Mouse (Mus musculus) stomach, embryonic 15.5 days (tissue): ENCODE data around the gene Tspan9. TPM values are rescaled to one million over a fixed set of nuclear protein-coding genes. Genes with fewer than 3 reads are reported as not detected.
A peak's percentile ranks its signal among the peaks of the same experiment; 100 is the strongest.

Source experiments
- ATAC-seq: fragments of 200-750 bp; cut with Nextera tagmentation; 2 replicates; pipeline ENCODE4 v1.8.0; 2017; ENCODE audit warnings: low read depth, moderate number of reproducible peaks, moderate TSS enrichment; ENCODE audit not compliant: insufficient read depth, low FRiP score
- H3K27ac ChIP-seq: fragments of 300-500 bp; sonication (generic); 2 replicates; pipeline ENCODE4 v1.5.1; 2015; ENCODE audit warnings: mild to moderate bottlenecking, inconsistent platforms
- H3K27me3 ChIP-seq: fragments of 300-500 bp; sonication (generic); replicated peaks from 2 replicates; pipeline ENCODE4 v1.6.1; 2015; ENCODE audit warnings: inconsistent platforms
- H3K36me3 ChIP-seq: fragments of 300-500 bp; sonication (generic); 2 replicates; pipeline ENCODE4 v1.6.1; 2015; ENCODE audit warnings: inconsistent platforms
- H3K4me1 ChIP-seq: fragments of 300-500 bp; sonication (generic); 2 replicates; pipeline ENCODE4 v1.6.1; 2015; ENCODE audit warnings: inconsistent platforms
- H3K4me2 ChIP-seq: fragments of 300-500 bp; sonication (generic); 2 replicates; pipeline ENCODE4 v1.6.1; 2015; ENCODE audit warnings: mild to moderate bottlenecking, inconsistent platforms
- H3K4me3 ChIP-seq: fragments of 300-500 bp; sonication (generic); replicated peaks from 2 replicates; pipeline ENCODE4 v1.5.1; 2015; ENCODE audit warnings: inconsistent platforms
- H3K9ac ChIP-seq: fragments of 300-500 bp; sonication (generic); 2 replicates; pipeline ENCODE4 v1.6.1; 2015; ENCODE audit warnings: inconsistent platforms
- H3K9me3 ChIP-seq: fragments of 300-500 bp; sonication (generic); 2 replicates; pipeline ENCODE4 v1.6.1; 2016; ENCODE audit warnings: inconsistent platforms
- WGBS: fragments of 180-500 bp; shearing (Covaris S2); methylation state at CpG from one replicate; pipeline ENCODE4 v1.1.7; 2015; 5-methylcytosine and 5-hydroxymethylcytosine counted together
- polyA plus RNA-seq: library from polyadenylated mRNA; unstranded; fragments of >200 nt; fragmentation: Nextera tagmentation; extraction: Ambion mirVana; gene quantifications from 2 replicates; pipeline ENCODE4 v1.2.1, GENCODE M21; 2015

The Tspan9 gene
- polyA plus RNA-seq, 1 experiment from 2014 or later = 123 TPM

DNA sequence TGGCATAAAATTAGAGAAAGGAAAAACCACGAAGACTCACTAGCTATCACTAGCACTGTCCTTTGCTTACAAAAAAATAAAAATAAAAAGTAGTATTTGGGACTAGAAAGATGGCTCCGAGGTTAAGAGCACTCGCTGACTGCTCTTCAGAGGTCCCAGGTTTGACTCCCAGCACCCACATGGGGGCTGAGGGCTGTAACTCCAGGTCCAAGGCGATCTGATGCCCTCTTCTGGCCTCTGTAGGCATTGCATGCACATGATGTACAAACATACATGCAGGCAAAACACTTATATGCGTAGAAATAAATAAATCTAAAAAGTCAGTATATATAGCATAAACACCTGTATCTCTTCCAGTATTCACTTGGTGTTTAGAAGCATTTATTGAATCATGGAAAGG is 43.5 kb downstream of the Tspan9 start:
- H3K4me1 ChIP-seq = peaks cover 14% of the 10 kb centered on the region
- no peak overlapping the region for H3K4me3 ChIP-seq
- H3K27ac ChIP-seq = peak overlapping the region; percentile 77; the same call in 1 of the 2 replicates
- ATAC-seq = no peak
- no peaks in the 10 kb centered on the region for H3K27me3 ChIP-seq
- H3K9me3 ChIP-seq = no peaks in the 10 kb centered on the region
- 77% methylated on average over 5 of the region's 5 CpGs for WGBS
- H3K9ac ChIP-seq = no peak overlapping the region
- H3K4me2 ChIP-seq = no peak overlapping the region
- no peaks in the 10 kb centered on the region for H3K36me3 ChIP-seq

DNA sequence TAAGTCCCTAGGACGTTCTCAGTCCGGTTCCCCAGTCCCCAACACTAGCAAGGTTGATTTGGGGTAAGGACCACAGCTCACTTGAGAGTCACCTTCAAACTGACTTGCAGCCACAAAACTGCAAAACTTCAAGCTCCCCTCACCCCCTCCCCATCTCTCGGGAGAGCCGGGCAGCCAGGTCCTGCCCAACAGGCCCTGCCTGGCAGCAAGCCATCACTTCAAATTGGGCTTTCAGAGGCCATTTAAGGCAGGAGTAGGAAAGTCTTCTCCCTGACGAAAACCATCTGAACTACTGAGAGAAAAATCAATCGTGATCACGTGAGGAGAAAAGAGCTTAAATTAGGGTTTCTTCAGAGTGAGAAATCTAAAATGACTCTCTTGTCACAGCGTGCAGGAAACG is 44.2 kb downstream of the Tspan9 start:
- no peaks in the 10 kb centered on the region for H3K9me3 ChIP-seq
- H3K36me3 ChIP-seq = no peaks in the 10 kb centered on the region
- ATAC-seq = peak; percentile 37; the same call in 1 of the 2 replicates
- H3K4me3 ChIP-seq = no peak overlapping the region
- H3K27ac ChIP-seq = peak overlapping the region; percentile 77
- peaks cover 13% of the 10 kb centered on the region for H3K4me1 ChIP-seq
- H3K9ac ChIP-seq = no peak overlapping the region
- no peaks in the 10 kb centered on the region for H3K27me3 ChIP-seq
- H3K4me2 ChIP-seq = no peak overlapping the region
- 40% methylated on average over 9 of the region's 9 CpGs for WGBS

DNA sequence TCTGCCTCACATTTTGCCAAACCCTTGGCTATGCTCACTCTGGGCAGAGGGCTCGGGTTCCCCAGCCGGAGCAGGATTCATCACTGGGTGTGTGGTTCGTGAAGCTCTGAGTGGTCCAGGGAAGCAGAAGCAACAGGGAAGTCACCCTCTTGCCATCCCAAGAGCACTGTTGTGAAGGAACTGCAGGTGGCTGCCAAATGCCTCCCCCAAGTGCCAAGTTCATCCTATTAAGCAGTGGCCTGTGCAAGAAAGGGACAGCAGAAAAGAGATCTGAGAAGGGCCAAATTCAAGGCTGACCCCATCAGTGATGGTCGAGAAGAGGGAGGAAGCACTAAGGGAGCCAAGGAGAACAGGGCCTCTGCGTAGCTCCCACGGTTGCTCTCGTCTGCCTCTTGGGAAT is 46.9 kb downstream of the Tspan9 start:
- H3K4me3 ChIP-seq = no peak overlapping the region
- H3K27ac ChIP-seq = no peak overlapping the region
- H3K36me3 ChIP-seq = no peaks in the 10 kb centered on the region
- WGBS = 73% methylated on average over 7 of the region's 7 CpGs
- H3K27me3 ChIP-seq = no peaks in the 10 kb centered on the region
- no peak overlapping the region for H3K4me2 ChIP-seq
- H3K9me3 ChIP-seq = no peaks in the 10 kb centered on the region
- H3K4me1 ChIP-seq = peaks cover 14% of the 10 kb centered on the region
- ATAC-seq = no peak
- no peak overlapping the region for H3K9ac ChIP-seq

DNA sequence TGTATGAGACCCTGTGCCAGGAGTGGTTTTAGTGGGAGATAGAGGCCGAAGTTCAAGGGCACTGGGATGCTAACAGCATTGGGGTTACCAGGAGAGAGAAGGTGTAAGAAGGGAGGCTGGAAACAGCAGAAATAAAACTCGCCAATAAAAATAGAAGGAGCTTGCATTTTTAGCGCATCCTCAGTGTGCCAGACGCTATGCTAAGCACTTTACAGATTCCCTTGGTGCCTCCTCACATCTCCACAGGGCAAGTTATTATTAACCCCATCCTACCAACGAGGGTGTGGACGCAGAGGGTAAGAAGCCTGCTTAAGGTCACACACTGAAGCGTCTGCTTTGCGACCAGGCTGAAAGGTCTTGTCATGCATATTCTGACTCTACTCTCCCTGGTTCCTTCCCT is 47.5 kb downstream of the Tspan9 start:
- 64% methylated on average over 8 of the region's 8 CpGs for WGBS
- ATAC-seq = no peak
- no peak overlapping the region for H3K9ac ChIP-seq
- H3K4me1 ChIP-seq = peaks cover 18% of the 10 kb centered on the region
- H3K4me2 ChIP-seq = no peak overlapping the region
- H3K36me3 ChIP-seq = no peaks in the 10 kb centered on the region
- H3K27ac ChIP-seq = no peak overlapping the region
- H3K9me3 ChIP-seq = no peaks in the 10 kb centered on the region
- no peak overlapping the region for H3K4me3 ChIP-seq
- H3K27me3 ChIP-seq = no peaks in the 10 kb centered on the region

DNA sequence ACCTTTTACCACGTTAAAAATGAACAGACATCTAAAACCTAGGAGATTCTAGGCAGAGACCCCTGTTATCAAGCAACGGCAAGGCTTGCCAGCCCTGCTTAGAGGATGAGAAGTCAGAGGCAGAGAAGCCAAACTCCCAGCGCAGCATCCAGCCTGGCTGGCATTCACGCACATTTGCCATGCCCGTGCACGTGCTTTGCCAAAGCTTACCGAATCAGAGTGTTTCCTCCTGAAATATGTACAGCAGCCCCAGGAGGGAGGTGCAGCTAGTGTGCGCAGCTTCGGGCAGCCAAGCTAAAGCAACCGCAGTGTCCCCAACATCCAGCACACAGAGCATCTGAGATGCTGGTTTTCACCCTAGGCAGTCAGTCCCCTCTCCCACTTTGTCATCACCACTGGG is 48.3 kb downstream of the Tspan9 start:
- Histone ChIP-seq H3K36me3 (no peaks in the 10 kb centered on the region), H3K9ac (no peak overlapping the region), H3K4me3 (no peak overlapping the region), H3K4me2 (no peak overlapping the region), H3K9me3 (no peaks in the 10 kb centered on the region), H3K27ac (no peak overlapping the region), H3K27me3 (no peaks in the 10 kb centered on the region), H3K4me1 (peaks cover 26% of the 10 kb centered on the region)
- 91% methylated on average over 10 of the region's 10 CpGs for WGBS
- no peak for ATAC-seq

DNA sequence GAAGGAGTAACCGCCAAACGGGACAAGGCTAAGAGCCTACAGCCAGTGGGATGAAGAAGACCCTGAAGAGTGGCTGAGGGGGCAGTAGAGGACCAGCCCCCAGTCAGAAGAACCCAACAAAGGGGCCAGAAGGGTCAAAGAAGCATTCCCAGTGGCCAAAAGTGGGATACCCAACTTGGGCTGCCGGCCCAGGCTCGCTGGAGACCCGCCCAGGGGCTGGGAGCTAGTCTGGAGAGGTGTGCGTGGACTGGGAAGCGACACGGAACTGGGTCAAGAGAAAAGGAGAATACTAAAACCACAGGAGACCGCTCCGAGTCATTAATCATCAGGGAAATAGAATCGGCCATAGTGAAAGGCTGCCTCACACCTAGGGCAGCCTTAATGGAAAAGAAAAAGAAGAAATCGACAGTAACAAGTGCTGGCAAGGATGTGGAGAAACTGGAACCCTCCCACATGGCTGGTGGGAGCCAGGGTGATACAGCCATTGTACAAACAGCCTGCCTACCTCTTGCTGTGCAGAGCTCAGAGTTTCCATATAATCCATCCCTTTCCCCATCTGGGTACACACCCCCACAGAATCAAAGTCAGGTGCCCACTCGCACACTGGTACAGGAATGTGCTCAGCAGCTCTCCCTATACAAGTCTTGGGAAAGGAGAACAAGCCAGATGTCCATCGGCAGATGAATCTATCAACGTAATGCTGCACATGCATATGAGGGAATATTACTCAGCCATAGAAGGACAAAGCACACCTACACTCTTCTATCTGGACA is 49.4 kb downstream of the Tspan9 start:
- no peak for ATAC-seq
- peaks cover 32% of the 10 kb centered on the region for H3K4me1 ChIP-seq
- H3K27ac ChIP-seq = no peak overlapping the region
- no peak overlapping the region for H3K4me3 ChIP-seq
- H3K9me3 ChIP-seq = no peaks in the 10 kb centered on the region
- no peak overlapping the region for H3K4me2 ChIP-seq
- H3K9ac ChIP-seq = no peak overlapping the region
- H3K36me3 ChIP-seq = no peaks in the 10 kb centered on the region
- H3K27me3 ChIP-seq = no peaks in the 10 kb centered on the region
- 77% methylated on average over 15 of the region's 15 CpGs for WGBS

DNA sequence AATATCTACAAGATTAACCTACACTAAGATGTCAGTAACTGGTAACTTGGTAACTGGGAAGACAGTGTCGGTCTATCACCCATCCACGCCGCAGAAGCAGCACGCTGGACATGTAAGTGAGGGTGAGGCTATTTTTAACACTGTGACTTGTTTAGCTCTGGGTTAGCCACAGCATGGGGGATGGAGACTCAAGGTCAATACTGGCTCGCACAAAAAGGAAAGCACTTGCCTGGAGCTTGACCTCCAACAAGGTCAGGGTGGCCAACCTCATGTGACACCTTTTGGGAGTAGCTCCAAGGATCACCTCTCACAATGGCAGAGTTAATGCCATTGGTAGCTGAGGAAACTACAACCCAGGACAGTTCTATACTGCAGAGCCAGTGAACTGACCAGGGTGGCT is 50.8 kb downstream of the Tspan9 start:
- Histone ChIP-seq H3K27ac (no peak overlapping the region), H3K9ac (no peak overlapping the region), H3K27me3 (no peaks in the 10 kb centered on the region), H3K4me3 (no peak overlapping the region), H3K4me1 (peaks cover 44% of the 10 kb centered on the region), H3K9me3 (no peaks in the 10 kb centered on the region), H3K36me3 (no peaks in the 10 kb centered on the region), H3K4me2 (no peak overlapping the region)
- WGBS = 78% methylated on average over 5 of the region's 5 CpGs
- ATAC-seq = no peak

DNA sequence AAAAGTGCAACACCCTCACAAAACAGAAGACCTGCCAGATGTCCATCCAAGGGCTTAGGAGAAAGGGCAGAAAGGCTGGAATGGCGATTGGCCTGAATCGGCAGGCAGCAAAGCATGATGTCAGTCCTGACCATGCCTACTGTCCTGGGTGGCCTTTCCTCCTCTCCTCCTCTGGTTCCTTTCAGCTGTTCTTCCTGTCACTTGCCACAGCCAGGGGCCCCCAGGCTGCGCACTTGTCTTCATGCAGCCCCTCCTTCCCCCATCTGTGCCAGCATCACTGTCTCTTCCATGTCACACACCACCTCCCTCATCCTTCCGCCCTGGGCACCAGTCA is 51.6 kb downstream of the Tspan9 start:
- WGBS = 75% methylated on average over 4 of the region's 4 CpGs
- Histone ChIP-seq H3K4me3 (no peak overlapping the region), H3K27me3 (no peaks in the 10 kb centered on the region), H3K4me2 (no peak overlapping the region), H3K36me3 (no peaks in the 10 kb centered on the region), H3K4me1 (peaks cover 44% of the 10 kb centered on the region), H3K9ac (no peak overlapping the region), H3K9me3 (no peaks in the 10 kb centered on the region), H3K27ac (no peak overlapping the region)
- ATAC-seq = no peak

DNA sequence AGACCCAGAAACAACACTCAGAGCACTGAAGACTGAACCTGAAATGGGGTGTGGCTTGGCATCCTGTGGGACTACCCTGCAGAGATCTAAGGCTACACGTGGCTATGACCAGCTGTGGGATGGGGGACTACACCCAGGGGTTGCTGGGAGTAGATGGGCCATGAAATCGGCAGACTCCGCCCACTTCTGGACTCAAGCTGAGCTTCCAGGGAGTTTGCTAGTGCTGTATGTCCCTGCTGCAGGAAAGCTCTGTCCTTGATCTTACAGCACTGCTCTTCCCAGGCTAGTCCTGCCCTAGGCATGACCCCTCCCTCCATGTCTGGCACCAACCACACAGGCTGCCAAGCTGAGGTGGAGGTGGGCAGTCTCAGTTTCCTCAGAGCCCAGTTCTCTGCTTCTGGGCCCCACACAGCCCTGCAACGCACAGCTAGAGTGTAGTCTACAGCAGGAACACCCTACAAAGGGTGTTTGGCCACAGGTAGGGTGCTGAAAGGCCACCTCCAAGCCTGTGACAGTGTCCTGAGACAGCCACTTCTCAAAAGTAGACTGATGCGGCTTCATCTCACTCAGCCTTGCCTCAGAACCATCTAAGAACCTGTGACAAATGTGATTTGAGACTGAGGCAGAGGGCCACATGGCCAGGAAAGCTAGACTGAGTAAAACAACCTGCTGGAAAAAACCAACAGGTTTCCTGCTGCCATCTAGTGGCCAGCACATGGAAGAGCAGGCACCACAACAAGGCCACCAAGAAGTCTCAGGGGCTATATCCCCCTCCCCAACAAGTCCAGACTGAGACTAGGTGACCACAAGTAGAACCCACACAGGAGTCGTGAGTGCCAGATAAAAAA is 52.2 kb downstream of the Tspan9 start:
- Histone ChIP-seq H3K9me3 (no peaks in the 10 kb centered on the region), H3K27me3 (no peaks in the 10 kb centered on the region), H3K36me3 (no peaks in the 10 kb centered on the region), H3K9ac (no peak overlapping the region), H3K27ac (peak overlapping the region; percentile 56; the same call in 1 of the 2 replicates), H3K4me3 (no peak overlapping the region), H3K4me1 (peaks cover 44% of the 10 kb centered on the region), H3K4me2 (no peak overlapping the region)
- peak; percentile 33; the same call in 1 of the 2 replicates for ATAC-seq
- WGBS = 28% methylated on average over 6 of the region's 6 CpGs

DNA sequence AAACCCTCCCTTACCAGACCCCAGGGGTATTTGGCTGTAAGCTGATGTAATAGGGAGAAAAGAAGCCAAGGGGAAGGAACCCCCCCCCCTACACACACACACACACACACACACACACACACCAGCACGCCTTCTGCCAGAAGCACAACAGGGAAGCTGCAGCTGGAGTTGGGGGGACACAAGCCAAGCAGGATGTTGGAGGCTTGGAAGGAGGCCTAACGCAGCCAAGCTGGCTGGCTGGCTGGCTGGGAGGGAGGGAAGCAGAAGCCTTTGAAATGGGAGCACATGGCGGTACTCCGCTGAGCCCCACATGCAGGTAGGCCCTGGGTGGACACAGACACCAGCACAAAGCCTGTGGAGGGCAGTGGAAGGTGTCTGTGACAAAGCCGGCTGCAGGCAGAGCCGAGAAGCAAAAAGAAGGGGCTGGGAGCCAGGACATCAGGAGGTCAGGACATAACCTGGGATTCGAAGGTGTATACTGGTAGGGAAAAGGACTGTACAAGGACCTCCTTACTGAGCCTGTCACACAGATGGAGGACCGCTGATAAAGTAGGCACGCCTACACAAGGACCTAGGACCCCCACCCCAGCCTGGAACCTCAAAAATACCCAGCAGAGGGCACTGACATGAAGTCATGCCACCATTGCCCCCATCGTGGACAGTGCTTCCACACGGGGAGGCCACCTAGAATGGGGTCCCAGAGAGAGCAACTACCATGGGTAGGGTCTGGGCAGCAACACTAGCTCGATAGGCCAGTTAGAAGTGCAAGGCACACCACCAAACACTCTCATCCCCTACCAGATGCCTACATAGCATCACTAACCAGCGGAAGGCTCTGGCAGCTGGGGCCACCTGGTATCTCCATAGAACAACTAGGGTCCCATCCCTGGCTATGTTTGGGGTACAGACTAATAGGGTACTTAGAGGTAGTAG is 53.4 kb downstream of the Tspan9 start:
- peak; percentile 47; the same call in 1 of the 2 replicates for ATAC-seq

DNA sequence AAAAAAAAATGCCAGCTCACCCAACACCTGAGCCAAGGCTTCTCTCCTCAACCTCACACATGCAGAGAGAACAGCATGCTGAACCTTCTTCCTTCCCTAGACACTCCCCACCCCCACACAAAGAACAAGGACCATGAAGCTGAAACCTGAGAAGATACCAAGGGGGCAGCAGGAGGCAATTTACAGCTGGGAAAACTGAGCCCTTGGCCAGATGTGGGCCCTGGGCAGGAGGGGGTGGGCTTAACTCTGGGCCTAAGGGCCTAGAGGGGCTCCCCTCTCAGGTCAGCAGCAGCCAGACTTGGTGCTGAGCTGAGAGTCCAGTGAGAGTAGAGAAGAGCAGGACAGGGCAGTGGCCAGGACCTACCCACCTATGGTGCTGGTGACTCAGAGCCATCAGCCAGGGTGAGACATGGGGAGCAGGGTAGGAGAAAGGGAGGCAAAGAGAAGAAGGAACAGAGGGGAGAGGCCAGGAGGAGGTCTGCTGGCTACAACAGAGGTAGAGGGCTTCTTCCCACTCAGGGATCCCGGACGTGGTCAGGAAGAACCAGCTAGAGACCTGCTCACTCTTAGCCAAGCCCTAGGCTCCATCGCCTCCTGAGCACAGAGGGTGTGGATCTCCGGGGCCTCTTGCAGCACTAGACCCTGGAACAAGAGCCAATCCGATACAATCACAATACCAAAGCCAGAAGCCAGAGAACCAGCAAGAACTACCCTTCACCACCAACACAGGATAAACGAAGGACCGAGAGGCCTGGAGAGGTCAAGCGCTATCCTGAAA is 54.5 kb downstream of the Tspan9 start:
- H3K4me2 ChIP-seq = no peak overlapping the region
- no peak overlapping the region for H3K9ac ChIP-seq
- H3K36me3 ChIP-seq = no peaks in the 10 kb centered on the region
- 70% methylated on average over 8 of the region's 8 CpGs for WGBS
- no peaks in the 10 kb centered on the region for H3K27me3 ChIP-seq
- H3K4me3 ChIP-seq = no peak overlapping the region
- no peaks in the 10 kb centered on the region for H3K9me3 ChIP-seq
- peaks cover 39% of the 10 kb centered on the region for H3K4me1 ChIP-seq
- peak overlapping the region; percentile 77 for H3K27ac ChIP-seq
- ATAC-seq = no peak

More for the DNA sequence above, 53.4 kb downstream of the Tspan9 start:
- Histone ChIP-seq H3K27ac (peak overlapping the region; percentile 77), H3K27me3 (no peaks in the 10 kb centered on the region), H3K9ac (no peak overlapping the region), H3K9me3 (no peaks in the 10 kb centered on the region), H3K4me2 (no peak overlapping the region), H3K4me3 (no peak overlapping the region), H3K36me3 (no peaks in the 10 kb centered on the region), H3K4me1 (peaks cover 41% of the 10 kb centered on the region)
- 66% methylated on average over 13 of the region's 13 CpGs for WGBS
